Mouse (Mus musculus) midbrain, embryonic 12.5 days (tissue): Measurements from ENCODE around the gene Sco1. TPM values are rescaled to one million over a fixed set of nuclear protein-coding genes. Genes with fewer than 3 reads are reported as not detected.
"Not testable (repeated sequence)": the region's sequence is repeated elsewhere in the genome, so short reads cannot be mapped to it uniquely, and the experiment has no call there.

Source experiments
- ATAC-seq: fragments of 200-750 bp; cut with Nextera tagmentation; 2 replicates; pipeline ENCODE4 v1.8.0; 2017; ENCODE audit warnings: low read depth, moderate TSS enrichment, moderate library complexity; ENCODE audit not compliant: low FRiP score
- H3K27ac ChIP-seq: fragments of 300-500 bp; sonication (generic); replicated peaks from 2 replicates; pipeline ENCODE4 v1.5.1; 2016; ENCODE audit warnings: mild to moderate bottlenecking
- H3K27me3 ChIP-seq: fragments of 300-500 bp; sonication (generic); 2 replicates; pipeline ENCODE4 v1.6.1; 2016; ENCODE audit warnings: mild to moderate bottlenecking
- H3K36me3 ChIP-seq: fragments of 300-500 bp; sonication (generic); 2 replicates; pipeline ENCODE4 v1.6.1; 2016
- H3K4me1 ChIP-seq: fragments of 300-500 bp; sonication (generic); 2 replicates; pipeline ENCODE4 v1.6.1; 2016
- H3K4me2 ChIP-seq: fragments of 300-500 bp; sonication (generic); replicated peaks from 2 replicates; pipeline ENCODE4 v1.6.1; 2016; ENCODE audit warnings: mild to moderate bottlenecking, moderate library complexity
- H3K4me3 ChIP-seq: fragments of 300-500 bp; sonication (generic); 2 replicates; pipeline ENCODE4 v1.5.1; 2016; ENCODE audit warnings: mild to moderate bottlenecking
- H3K9ac ChIP-seq: fragments of 300-500 bp; sonication (generic); replicated peaks from 2 replicates; pipeline ENCODE4 v1.6.1; 2016; ENCODE audit warnings: mild to moderate bottlenecking, moderate library complexity
- H3K9me3 ChIP-seq: fragments of 300-500 bp; sonication (generic); 2 replicates; pipeline ENCODE4 v1.6.1; 2016; ENCODE audit warnings: mild to moderate bottlenecking
- WGBS: fragments of 180-500 bp; shearing (Covaris S2); methylation state at CpG from one replicate; pipeline ENCODE4 v1.1.7; 2016; 5-methylcytosine and 5-hydroxymethylcytosine counted together
- polyA plus RNA-seq: library from polyadenylated mRNA; unstranded; fragments of >200 nt; fragmentation: Nextera tagmentation; extraction: Ambion mirVana; gene quantifications from 2 replicates; pipeline ENCODE4 v1.2.1, GENCODE M21; 2016

Gene Sco1
- 17.5 and 19.8 TPM in 2 replicates for polyA plus RNA-seq

GRCm38 (mm10) chr11:67052321-67052952 lies at the start of gene Sco1, which contains the start of gene Adprm:
Gene Sco1 (plus strand): TSS chr11:67052670.
Gene Adprm (minus strand): TSS chr11:67052594.
- Histone ChIP-seq H3K9ac (peak within 1 kb of the TSS; percentile 86), H3K4me2 (peak within 1 kb of the TSS; percentile 78), H3K9me3 (no peaks in the 10 kb centered on the region), H3K27ac (peak within 1 kb of the TSS; percentile 78), H3K4me3 (peak within 1 kb of the TSS; percentile 97), H3K27me3 (no peaks in the 10 kb centered on the region), H3K4me1 (peaks cover 17% of the 10 kb centered on the region), H3K36me3 (peaks cover 24% of the 10 kb centered on the region)
- peak; percentile 93 for ATAC-seq
- WGBS: under 1% methylated on average over 50 of the region's 50 CpGs

- WGBS: 68% methylated on average over 2 of the region's 2 CpGs
- Histone ChIP-seq H3K9me3 (no peaks in the 10 kb centered on the region), H3K27me3 (peaks cover 23% of the 10 kb centered on the region), H3K9ac (no peak overlapping the region), H3K4me3 (no peak overlapping the region), H3K36me3 (no peaks in the 10 kb centered on the region), H3K27ac (no peak overlapping the region), H3K4me1 (peaks cover 18% of the 10 kb centered on the region), H3K4me2 (no peak overlapping the region)
- no peak for ATAC-seq
Measured at GRCm38 (mm10) chr11:67002911-67003310, 49.6 kb upstream of the Sco1 start.

DNA sequence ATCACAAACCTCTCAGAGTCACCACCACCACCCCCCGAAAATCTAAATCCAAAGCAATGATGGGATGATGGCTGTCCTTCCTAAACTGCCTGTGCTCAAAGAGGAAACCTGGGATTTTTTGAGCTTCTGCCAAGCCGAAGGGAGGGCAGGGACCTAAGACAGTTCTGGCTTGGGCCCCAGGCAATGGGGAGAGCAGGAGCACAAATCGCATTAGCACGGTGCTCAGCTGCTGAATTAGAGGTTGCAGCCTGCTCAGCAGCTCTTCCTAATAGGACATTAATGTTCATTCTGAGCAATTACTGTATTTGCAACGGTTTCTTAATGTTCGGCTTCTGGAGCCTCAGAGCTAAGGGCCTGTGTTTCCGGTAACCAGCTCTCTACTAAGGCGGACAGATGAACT lies 44.5 kb upstream of the Sco1 start:
- ATAC-seq: no peak
- no peaks in the 10 kb centered on the region for H3K36me3 ChIP-seq
- H3K27me3 ChIP-seq: peaks cover 16% of the 10 kb centered on the region
- no peak overlapping the region for H3K4me2 ChIP-seq
- peaks cover 14% of the 10 kb centered on the region for H3K4me1 ChIP-seq
- H3K9me3 ChIP-seq: no peaks in the 10 kb centered on the region
- 77% methylated on average over 8 of the region's 8 CpGs for WGBS
- no peak overlapping the region for H3K9ac ChIP-seq
- no peak overlapping the region for H3K4me3 ChIP-seq
- H3K27ac ChIP-seq: no peak overlapping the region

GRCm38 (mm10) chr11:67008528-67008927 lies 43.9 kb upstream of the Sco1 start:
- Histone ChIP-seq H3K4me1 (peaks cover 14% of the 10 kb centered on the region), H3K9me3 (no peaks in the 10 kb centered on the region), H3K27ac (no peak overlapping the region), H3K9ac (no peak overlapping the region), H3K27me3 (peaks cover 16% of the 10 kb centered on the region), H3K36me3 (no peaks in the 10 kb centered on the region), H3K4me2 (no peak overlapping the region), H3K4me3 (no peak overlapping the region)
- no peak for ATAC-seq
- WGBS: 97% methylated on average over 4 of the region's 4 CpGs

DNA sequence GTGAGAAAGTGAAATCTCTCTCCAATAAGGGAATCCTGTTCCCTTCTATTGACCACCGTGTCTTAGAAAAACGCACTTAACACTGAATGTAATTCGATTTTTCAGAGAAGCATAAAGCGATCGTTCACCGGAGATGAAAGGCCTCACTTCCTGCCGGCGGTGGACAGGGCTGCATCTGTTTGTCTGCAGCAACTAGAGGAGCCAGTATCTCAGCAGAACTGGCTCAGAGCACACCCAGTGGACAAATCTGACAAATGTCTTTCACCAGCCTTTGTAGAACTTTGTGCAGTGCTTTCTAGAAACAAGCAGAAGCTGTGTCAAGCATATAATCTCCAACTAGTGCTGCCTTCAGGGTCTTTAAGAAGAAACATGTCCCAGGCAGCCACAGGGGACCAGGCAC lies 42.0 kb upstream of the Sco1 start:
- Histone ChIP-seq H3K4me3 (no peak overlapping the region), H3K36me3 (no peaks in the 10 kb centered on the region), H3K27ac (no peak overlapping the region; the same call in 1 of the 2 replicates), H3K4me2 (peak overlapping the region; percentile 14; the same call in 1 of the 2 replicates), H3K27me3 (peaks cover 19% of the 10 kb centered on the region), H3K9ac (no peak overlapping the region), H3K9me3 (no peaks in the 10 kb centered on the region), H3K4me1 (peaks cover 14% of the 10 kb centered on the region)
- 12% methylated on average over 8 of the region's 8 CpGs for WGBS
- ATAC-seq: no peak

DNA sequence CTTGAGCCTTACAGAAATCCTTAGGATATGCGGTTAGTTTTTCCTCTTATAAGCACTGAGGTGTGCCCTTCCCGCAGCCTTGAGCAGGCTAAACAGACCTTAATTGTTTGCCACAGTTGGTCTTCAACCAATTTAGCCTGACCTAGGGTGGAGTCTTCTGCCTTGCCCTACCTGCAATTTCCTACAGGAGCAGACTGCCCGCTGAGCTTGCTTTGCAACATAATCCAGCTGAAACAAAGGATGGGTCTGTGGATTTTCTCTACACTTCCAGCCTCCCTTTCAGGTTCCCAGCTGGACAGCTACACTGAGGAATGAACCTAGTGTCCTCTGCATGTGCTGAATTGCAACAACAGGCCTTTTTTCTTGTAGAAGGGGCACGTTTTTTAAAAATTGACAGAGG lies 40.8 kb upstream of the Sco1 start:
- 9% methylated on average over 4 of the region's 4 CpGs for WGBS
- H3K9me3 ChIP-seq: no peaks in the 10 kb centered on the region
- H3K27ac ChIP-seq: no peak overlapping the region
- peaks cover 14% of the 10 kb centered on the region for H3K4me1 ChIP-seq
- no peak overlapping the region for H3K9ac ChIP-seq
- H3K36me3 ChIP-seq: no peaks in the 10 kb centered on the region
- no peak overlapping the region for H3K4me3 ChIP-seq
- peaks cover 22% of the 10 kb centered on the region for H3K27me3 ChIP-seq
- ATAC-seq: no peak
- H3K4me2 ChIP-seq: no peak overlapping the region

GRCm38 (mm10) chr11:67017801-67018591 lies 34.5 kb upstream of the Sco1 start:
- Histone ChIP-seq H3K4me1 (peaks cover 17% of the 10 kb centered on the region), H3K27ac (no peak overlapping the region; the same call in 1 of the 2 replicates), H3K4me3 (no peak overlapping the region)

GRCm38 (mm10) chr11:67019711-67020475 lies 32.6 kb upstream of the Sco1 start:
- Histone ChIP-seq H3K27me3 (peaks cover 44% of the 10 kb centered on the region), H3K9me3 (no peaks in the 10 kb centered on the region), H3K4me3 (no peak overlapping the region), H3K36me3 (no peaks in the 10 kb centered on the region), H3K4me2 (no peak overlapping the region), H3K4me1 (peaks cover 17% of the 10 kb centered on the region), H3K27ac (no peak overlapping the region), H3K9ac (no peak overlapping the region)
- 56% methylated on average over 7 of the region's 7 CpGs for WGBS
- ATAC-seq: no peak

More at GRCm38 (mm10) chr11:67017801-67018591, 34.5 kb upstream of the Sco1 start:
- ATAC-seq: peak; percentile 63
- Histone ChIP-seq H3K4me2 (peak overlapping the region; percentile 26), H3K9ac (no peak overlapping the region), H3K36me3 (no peaks in the 10 kb centered on the region), H3K27me3 (peaks cover 44% of the 10 kb centered on the region), H3K9me3 (no peaks in the 10 kb centered on the region)
- WGBS: 4% methylated on average over 12 of the region's 12 CpGs

DNA sequence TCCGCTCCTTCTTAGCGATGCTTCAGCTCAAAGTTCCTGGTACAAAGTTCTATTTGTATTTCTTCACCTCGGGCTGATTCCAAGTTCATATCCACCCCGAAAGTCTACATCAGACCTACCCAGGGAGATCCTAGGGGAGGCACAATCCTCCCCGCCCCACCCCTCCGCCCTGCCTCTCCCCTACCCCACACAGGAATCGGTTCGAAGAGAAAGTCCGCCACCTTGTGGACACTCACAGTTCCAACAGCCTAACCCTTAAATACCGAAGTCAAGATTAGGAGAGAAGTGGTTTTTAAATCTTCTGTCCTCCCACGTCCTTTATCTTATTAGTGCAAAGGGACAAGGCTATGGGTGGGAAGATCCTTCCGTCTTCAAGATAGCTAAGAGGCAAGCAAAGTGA lies 31.5 kb upstream of the Sco1 start:
- H3K4me3 ChIP-seq: 0 out of 2 replicates have a peak overlapping the region, but pooled peaks have one; percentile 1
- peaks cover 27% of the 10 kb centered on the region for H3K4me1 ChIP-seq
- 3% methylated on average over 12 of the region's 12 CpGs for WGBS
- ATAC-seq: no peak
- H3K36me3 ChIP-seq: no peaks in the 10 kb centered on the region
- H3K27ac ChIP-seq: no peak overlapping the region
- H3K27me3 ChIP-seq: peaks cover 41% of the 10 kb centered on the region
- H3K4me2 ChIP-seq: peak overlapping the region; percentile 34
- no peaks in the 10 kb centered on the region for H3K9me3 ChIP-seq
- H3K9ac ChIP-seq: no peak overlapping the region

DNA sequence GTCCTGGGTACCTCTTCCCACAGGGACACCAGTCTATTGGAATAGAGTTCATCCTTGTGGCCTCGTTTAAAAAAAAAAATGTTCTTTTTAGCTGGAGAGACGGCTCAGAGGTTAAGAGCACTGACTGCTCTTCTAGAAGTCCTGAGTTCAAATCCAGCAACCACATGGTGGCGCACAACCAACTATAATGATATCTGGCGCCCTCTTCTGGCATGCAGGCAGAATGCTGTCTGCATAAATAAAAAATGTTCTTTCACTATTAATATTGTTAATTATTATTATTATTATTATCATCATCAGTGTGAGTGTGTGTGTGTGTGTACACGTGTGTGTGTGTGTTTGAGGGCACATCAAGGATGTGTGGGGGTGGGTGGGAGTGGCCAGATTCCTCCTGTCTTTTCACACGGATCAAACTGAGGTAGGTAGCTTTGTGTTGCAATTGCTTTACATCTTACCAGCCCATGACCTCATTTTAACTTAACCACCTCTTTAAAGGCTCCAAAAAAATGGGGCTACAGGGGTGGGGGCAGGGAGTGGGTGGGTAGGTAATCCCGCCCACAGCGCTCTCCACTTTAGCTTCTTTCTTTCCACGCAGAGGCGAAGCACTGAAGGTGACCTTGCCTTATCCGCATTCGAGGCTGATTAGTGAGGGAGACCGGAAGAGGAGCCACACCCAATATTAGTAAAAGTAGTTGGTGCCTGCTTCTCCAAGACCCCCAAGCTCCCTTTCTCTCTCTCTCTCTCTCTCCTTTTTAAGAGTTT lies 29.9 kb upstream of the Sco1 start:
- H3K27ac ChIP-seq: no peak overlapping the region
- peaks cover 42% of the 10 kb centered on the region for H3K27me3 ChIP-seq
- H3K4me3 ChIP-seq: no peak overlapping the region
- H3K9ac ChIP-seq: no peak overlapping the region
- H3K9me3 ChIP-seq: no peaks in the 10 kb centered on the region
- peaks cover 24% of the 10 kb centered on the region for H3K4me1 ChIP-seq
- no peaks in the 10 kb centered on the region for H3K36me3 ChIP-seq
- no peak overlapping the region for H3K4me2 ChIP-seq
- no peak for ATAC-seq
- WGBS: 91% methylated on average over 13 of the region's 13 CpGs

DNA sequence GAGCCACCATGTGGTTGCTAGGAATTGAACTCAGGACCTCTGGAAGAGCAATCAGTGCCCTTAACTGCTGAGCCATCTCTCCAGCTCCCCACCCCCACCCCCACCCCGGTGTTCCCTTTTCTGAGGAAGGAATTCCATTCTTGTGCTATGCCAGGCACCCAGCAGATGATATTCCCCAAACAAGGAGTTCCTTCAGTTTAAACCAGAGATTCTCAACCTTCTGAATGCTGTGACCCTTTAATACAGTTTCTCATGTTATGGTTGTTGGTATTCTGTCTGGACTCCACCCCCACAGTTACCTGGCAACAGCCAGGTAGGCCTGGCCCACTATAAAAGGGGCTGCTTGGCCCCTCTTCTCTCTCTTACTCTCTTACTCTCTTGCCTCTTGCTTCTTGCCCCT lies 29.3 kb upstream of the Sco1 start:
- not testable (repeated sequence) for H3K9ac ChIP-seq, H3K9me3 ChIP-seq, H3K27ac ChIP-seq, H3K4me2 ChIP-seq, H3K36me3 ChIP-seq, ATAC-seq, H3K4me3 ChIP-seq
- 31% methylated on average over 1 of the region's 1 CpGs for WGBS
- H3K4me1 ChIP-seq: peaks cover 17% of the 10 kb centered on the region
- peaks cover 41% of the 10 kb centered on the region for H3K27me3 ChIP-seq
